Mouse (Mus musculus) cortical plate, adult 2 months (tissue): ENCODE measurements at regions not wholly inside any gene's neighbourhood (a gene's known extent, or its start where the extent isn't known, plus 50 kb on each side); places are given as distances from the start of the nearest gene placed in this dataset.

Experiments used
- CTCF ChIP-seq: fragments of 200-500 bp; IDR thresholded peaks from 2 replicates; pipeline ENCODE4 v1.5.1; 2011; ENCODE audit warnings: mild to moderate bottlenecking, control low read depth, low read length; ENCODE audit not compliant: insufficient read depth; ENCODE audit errors: extremely low read depth
- POLR2A ChIP-seq: fragments of 200-500 bp; IDR thresholded peaks from 2 replicates; pipeline ENCODE4 v1.6.1; 2011; ENCODE audit warnings: mild to moderate bottlenecking, low read length, control low read depth; ENCODE audit not compliant: insufficient read depth; ENCODE audit errors: extremely low read depth

DNA sequence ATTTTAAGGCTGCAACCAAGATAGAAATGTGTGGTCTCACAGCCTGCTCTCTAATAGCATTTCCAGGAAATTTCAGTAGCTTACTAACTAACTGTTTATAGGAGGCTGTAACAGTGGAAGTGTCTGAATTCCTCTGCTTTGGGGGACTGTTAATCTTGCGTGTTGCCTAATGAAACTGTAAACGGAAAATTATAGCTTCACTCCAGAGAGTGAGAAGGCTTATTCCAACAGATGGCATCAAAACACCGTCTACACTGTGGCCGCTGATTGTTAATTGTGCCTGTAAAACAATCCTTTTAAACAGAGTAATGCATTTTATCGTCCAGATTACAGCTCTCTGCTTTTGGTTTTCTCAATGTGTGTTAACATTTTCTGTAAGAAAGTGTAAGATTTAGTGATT is 206.7 kb upstream of the Dnajc19 start:
- peak; percentile 19; the same call in 1 of the 2 replicates for TF ChIP-seq CTCF
- TF ChIP-seq POLR2A: no peak
